25 mouse cellular contexts compared by ENCODE assay signal in genomic region chr8:108518116-108518515, GRCm38 (mm10).
DNase-seq lines count a peak whose midpoint lies in the region; ATAC-seq and TF ChIP-seq lines count a peak whose summit lies in the region.
"Had no signal": no experiment of that assay in that cellular context is flagged by ENCODE, and none has a peak within 500 bp of the region (broad histone marks: within the 10 kb centered on the region; RNA-seq: fewer than 3 reads in every experiment).

No protein-coding gene starts in this region.

- H3K4me3 ChIP-seq in midbrain, embryonic 11.5 days (ENCODE audit: low read depth, low read length), result no peak overlapping the region
- no peak overlapping the region for H3K4me3 ChIP-seq in midbrain, embryonic 13.5 days (replicated peaks)
- no peak overlapping the region for H3K4me3 ChIP-seq in myocyte
- H3K4me3 ChIP-seq: forebrain, embryonic 10.5 days; forebrain, embryonic 13.5 days; heart, adult 2 months; heart, embryonic 10.5 days; heart, embryonic 13.5 days had no signal

- DNase-seq in adrenal gland, postnatal 25 days, result peak; percentile 14
- no peak for DNase-seq in adrenal gland, adult 18-20 months (ENCODE audit: low spot score in 2 of 2)
- peak; percentile 75 for DNase-seq in midbrain, embryonic 11.5 days (ENCODE audit: low spot score, missing footprints)
- no peak for DNase-seq in left cerebral cortex, adult 18-20 months (ENCODE audit: low spot score in 2 of 2)
- DNase-seq: cerebellum, adult 18-20 months; cerebellum, adult 9-10 months; cerebellum, postnatal 14 days; gastrocnemius, postnatal 10 days; gastrocnemius, postnatal 36 days; heart, adult 2 months; heart, postnatal 14 days; heart, postnatal 4 days had no signal

- 91% methylated on average over 7 of the region's 7 CpGs for WGBS in midbrain, embryonic 11.5 days
- 89% methylated on average over 7 of the region's 7 CpGs for WGBS in midbrain, embryonic 13.5 days

- no peak overlapping the region for H3ac ChIP-seq in myocyte (ENCODE audit: control insufficient read depth, insufficient read length)

- H3K4me1 ChIP-seq in midbrain, embryonic 11.5 days (ENCODE audit: control insufficient read depth, insufficient read depth, low read length), result no peaks in the 10 kb centered on the region
- H3K4me1 ChIP-seq in midbrain, embryonic 13.5 days (replicated peaks), result no peaks in the 10 kb centered on the region
- H3K4me1 ChIP-seq: forebrain, embryonic 10.5 days; forebrain, embryonic 13.5 days; heart, embryonic 10.5 days; heart, embryonic 13.5 days had no signal

- no peak for TF ChIP-seq POLR2A in myocyte (IDR thresholded peaks at IDR 0.05; ENCODE audit: insufficient read length, low read depth)

- no peaks in the 10 kb centered on the region for H3K9me3 ChIP-seq in midbrain, embryonic 11.5 days (ENCODE audit: control insufficient read depth, low read length)
- no peaks in the 10 kb centered on the region for H3K9me3 ChIP-seq in midbrain, embryonic 13.5 days
- H3K9me3 ChIP-seq: forebrain, embryonic 10.5 days; forebrain, embryonic 13.5 days; heart, embryonic 10.5 days; heart, embryonic 13.5 days had no signal

- ATAC-seq in midbrain, embryonic 11.5 days (ENCODE audit: low FRiP score), result no peak
- no peak for ATAC-seq in midbrain, embryonic 13.5 days
- ATAC-seq: CD4-positive, CD25-positive, alpha-beta regulatory T cell, adult 4 months; forebrain, embryonic 13.5 days; forebrain, embryonic 16.5 days; hindbrain, postnatal 0 days; inflammation-experienced regulatory T-cells, adult 6 months; intestine, embryonic 16.5 days; Patski had no signal

- no peaks in the 10 kb centered on the region for H3K27me3 ChIP-seq in midbrain, embryonic 11.5 days (ENCODE audit: control insufficient read depth, insufficient read depth, low read length)
- H3K27me3 ChIP-seq in midbrain, embryonic 13.5 days, result peaks cover 14% of the 10 kb centered on the region
- H3K27me3 ChIP-seq in myocyte (ENCODE audit: control insufficient read depth, insufficient read depth, insufficient read length), result no peaks in the 10 kb centered on the region
- H3K27me3 ChIP-seq: heart, embryonic 13.5 days; Patski had no signal

- H3K9ac ChIP-seq in midbrain, embryonic 11.5 days (ENCODE audit: low read length), result no peak overlapping the region
- no peak overlapping the region for H3K9ac ChIP-seq in midbrain, embryonic 13.5 days (replicated peaks)
- H3K9ac ChIP-seq: forebrain, embryonic 13.5 days; heart, embryonic 13.5 days; hindbrain, embryonic 14.5 days had no signal

- no peak overlapping the region for H3K27ac ChIP-seq in midbrain, embryonic 11.5 days (ENCODE audit: low read depth, low read length)
- no peak overlapping the region for H3K27ac ChIP-seq in midbrain, embryonic 13.5 days
- H3K27ac ChIP-seq: forebrain, embryonic 10.5 days; forebrain, embryonic 13.5 days; heart, adult 2 months; heart, embryonic 10.5 days; heart, embryonic 13.5 days; hindbrain, embryonic 14.5 days; hindbrain, postnatal 0 days had no signal

- H3K79me2 ChIP-seq in myocyte (ENCODE audit: control insufficient read depth, insufficient read depth), result no peaks in the 10 kb centered on the region

- H3K36me3 ChIP-seq in midbrain, embryonic 11.5 days (ENCODE audit: control insufficient read depth, insufficient read depth, low read length), result no peaks in the 10 kb centered on the region
- H3K36me3 ChIP-seq in midbrain, embryonic 13.5 days, result no peaks in the 10 kb centered on the region
- no peaks in the 10 kb centered on the region for H3K36me3 ChIP-seq in myocyte (ENCODE audit: control insufficient read depth, insufficient read depth)
- H3K36me3 ChIP-seq: forebrain, embryonic 10.5 days; heart, embryonic 10.5 days; heart, embryonic 13.5 days had no signal

- H3K4me2 ChIP-seq in midbrain, embryonic 11.5 days, result no peak overlapping the region
- no peak overlapping the region for H3K4me2 ChIP-seq in midbrain, embryonic 13.5 days (replicated peaks)
- H3K4me2 ChIP-seq in myocyte (ENCODE audit: low read depth), result no peak overlapping the region
- H3K4me2 ChIP-seq: forebrain, embryonic 13.5 days; heart, embryonic 13.5 days; hindbrain, embryonic 14.5 days had no signal

TF ChIP-seq in myocyte, 11 proteins besides CTCF, POLR2A, EP300 and RAD21:
- TF ChIP-seq CEBPB (IDR thresholded peaks at IDR 0.05; ENCODE audit: insufficient read depth, poor library complexity, severe bottlenecking) (peak; percentile 85), REST (IDR thresholded peaks at IDR 0.05; ENCODE audit: insufficient read depth, insufficient read length) (no peak)

Comparison
In these comparisons a context has a peak if more than half of its experiments do, and no peak if none do; other contexts are left out.
1. DNase-seq: peak in adrenal gland, postnatal 25 days (single experiment) and midbrain, embryonic 11.5 days (single experiment); none in adrenal gland, adult 18-20 months (0 of 2) and left cerebral cortex, adult 18-20 months (0 of 2).